Mouse (Mus musculus) limb, embryonic 14.5 days (tissue): ENCODE measurements at regions not wholly inside any gene's neighbourhood (a gene's known extent, or its start where the extent isn't known, plus 50 kb on each side); places are given as distances from the start of the nearest gene placed in this dataset.

Source experiments
- ATAC-seq: fragments of 200-750 bp; cut with Nextera tagmentation; 2 replicates; pipeline ENCODE4 v1.8.0; 2017; ENCODE audit warnings: low read depth, moderate number of reproducible peaks, moderate TSS enrichment; ENCODE audit not compliant: low FRiP score
- DNase-seq: peaks from one replicate; pipeline ENCODE4 v3.0.0-alpha.2; 2015; ENCODE audit warnings: low spot score
- H3K27ac ChIP-seq: fragments of 300-500 bp; sonication (generic); replicated peaks from 2 replicates; pipeline ENCODE4 v1.5.1; 2014; ENCODE audit warnings: low read depth, mild to moderate bottlenecking, low read length, moderate library complexity, mixed read lengths
- H3K27me3 ChIP-seq: fragments of 300-500 bp; sonication (generic); 2 replicates; pipeline ENCODE4 v1.6.1; 2014; ENCODE audit warnings: low read length, mixed read lengths; ENCODE audit not compliant: control insufficient read depth, insufficient read depth
- H3K36me3 ChIP-seq: fragments of 300-500 bp; sonication (generic); 2 replicates; pipeline ENCODE4 v1.6.1; 2014; ENCODE audit warnings: mild to moderate bottlenecking, low read length, moderate library complexity, mixed read lengths; ENCODE audit not compliant: control insufficient read depth, insufficient read depth
- H3K4me1 ChIP-seq: fragments of 300-500 bp; sonication (generic); 2 replicates; pipeline ENCODE4 v1.6.1; 2014; ENCODE audit warnings: antibody characterized with exemption, low read length, mixed read lengths; ENCODE audit not compliant: control insufficient read depth, insufficient read depth
- H3K4me2 ChIP-seq: fragments of 300-500 bp; sonication (generic); replicated peaks from 2 replicates; pipeline ENCODE4 v1.6.1; 2014; ENCODE audit warnings: low read depth, mild to moderate bottlenecking, low read length, moderate library complexity; ENCODE audit not compliant: severe bottlenecking
- H3K4me3 ChIP-seq: fragments of 300-500 bp; sonication (generic); replicated peaks from 2 replicates; pipeline ENCODE4 v1.5.1; 2014; ENCODE audit warnings: low read length
- H3K9ac ChIP-seq: fragments of 300-500 bp; sonication (generic); 2 replicates; pipeline ENCODE4 v1.6.1; 2014; ENCODE audit warnings: mild to moderate bottlenecking, low read depth, low read length, moderate library complexity; ENCODE audit not compliant: severe bottlenecking
- H3K9me3 ChIP-seq: fragments of 300-500 bp; sonication (generic); 2 replicates; pipeline ENCODE4 v1.6.1; 2016; ENCODE audit warnings: low read length; ENCODE audit not compliant: control insufficient read depth
- POLR2A ChIP-seq: fragments of 200-500 bp; IDR thresholded peaks from 2 replicates; pipeline ENCODE4 v1.8.0; 2012; ENCODE audit warnings: inconsistent platforms, mild to moderate bottlenecking, moderate library complexity, borderline replicate concordance; ENCODE audit not compliant: insufficient read depth, insufficient read length; ENCODE audit errors: extremely low read depth
- WGBS: fragments of 180-500 bp; shearing (Covaris S2); extraction: QIAGEN DNeasy Blood & Tissue Kit; methylation state at CpG from one replicate; pipeline ENCODE4 v1.1.7; 2014; 5-methylcytosine and 5-hydroxymethylcytosine counted together

GRCm38 (mm10) chr11:8238498-8238897 is 425.8 kb downstream of the Tns3 start:
- no peak overlapping the region for H3K4me2 ChIP-seq
- H3K9ac ChIP-seq: no peak overlapping the region
- TF ChIP-seq POLR2A: no peak
- DNase-seq (no peak), ATAC-seq (no peak)
- H3K36me3 ChIP-seq: no peaks in the 10 kb centered on the region
- H3K9me3 ChIP-seq: no peaks in the 10 kb centered on the region
- WGBS: 43% methylated on average over 1 of the region's 1 CpGs
- H3K4me1 ChIP-seq: no peaks in the 10 kb centered on the region
- H3K27ac ChIP-seq: no peak overlapping the region
- no peaks in the 10 kb centered on the region for H3K27me3 ChIP-seq
- H3K4me3 ChIP-seq: no peak overlapping the region

- no peak overlapping the region for H3K9ac ChIP-seq
- DNase-seq (no peak), ATAC-seq (no peak)
- H3K4me3 ChIP-seq: no peak overlapping the region
- H3K27me3 ChIP-seq: no peaks in the 10 kb centered on the region
- TF ChIP-seq POLR2A: no peak
- 62% methylated on average over 4 of the region's 4 CpGs for WGBS
- H3K9me3 ChIP-seq: no peaks in the 10 kb centered on the region
- no peak overlapping the region for H3K27ac ChIP-seq
- H3K36me3 ChIP-seq: no peaks in the 10 kb centered on the region
- H3K4me1 ChIP-seq: no peaks in the 10 kb centered on the region
- no peak overlapping the region for H3K4me2 ChIP-seq
Observed at GRCm38 (mm10) chr11:8237556-8237955, 426.8 kb downstream of the Tns3 start.

DNA sequence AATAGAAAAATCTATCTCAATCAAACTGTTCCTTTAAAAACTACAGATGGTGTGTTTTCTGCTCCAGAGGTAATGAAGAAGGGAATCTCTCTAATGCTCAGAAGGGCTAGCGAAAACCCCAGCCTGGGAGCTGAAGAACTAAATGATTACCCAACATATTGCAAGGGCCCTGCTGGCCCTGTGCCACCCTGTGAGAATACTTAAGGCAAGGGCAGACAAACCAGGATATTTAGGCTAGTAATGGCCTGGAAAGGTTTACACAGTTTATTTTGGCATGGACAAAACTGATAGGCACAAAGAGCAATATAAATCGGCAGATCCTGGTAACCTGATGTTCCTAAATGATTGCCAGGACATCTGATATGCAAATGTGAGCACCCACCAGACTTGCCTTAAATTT is 428.3 kb downstream of the Tns3 start:
- WGBS: 69% methylated on average over 2 of the region's 2 CpGs
- Histone ChIP-seq H3K4me3 (no peak overlapping the region), H3K36me3 (no peaks in the 10 kb centered on the region), H3K27ac (no peak overlapping the region), H3K27me3 (no peaks in the 10 kb centered on the region), H3K9me3 (no peaks in the 10 kb centered on the region), H3K9ac (no peak overlapping the region), H3K4me1 (no peaks in the 10 kb centered on the region), H3K4me2 (no peak overlapping the region)
- no peak for DNase-seq
- no peak for TF ChIP-seq POLR2A
- ATAC-seq: no peak

DNA sequence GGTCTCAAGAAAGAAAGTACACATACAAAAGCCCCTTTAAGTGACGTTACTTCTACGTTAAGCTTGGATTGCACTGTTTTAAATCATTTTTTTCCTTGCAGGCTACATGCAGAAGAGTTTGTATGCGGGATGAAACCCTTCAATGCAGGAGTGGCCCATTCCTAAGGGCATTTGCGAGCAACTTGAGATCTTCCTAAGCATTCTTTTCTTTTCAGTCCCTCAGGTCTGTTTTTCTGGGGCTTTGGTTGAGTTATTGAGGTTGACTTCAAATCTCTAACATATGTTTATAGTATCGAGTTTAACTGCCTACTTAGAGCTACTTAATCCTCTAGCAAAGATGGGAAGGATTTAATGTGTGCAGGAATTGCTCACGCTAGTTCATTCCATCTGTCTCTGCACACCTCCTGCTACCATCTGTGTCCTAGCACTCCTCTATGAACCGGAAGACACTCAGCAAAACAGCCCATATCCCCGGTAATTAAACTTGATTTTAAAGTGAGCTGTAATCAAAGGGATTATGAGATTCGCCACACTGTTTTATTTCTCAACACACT is 431.6 kb downstream of the Tns3 start:
- Histone ChIP-seq H3K27me3 (no peaks in the 10 kb centered on the region), H3K9me3 (no peaks in the 10 kb centered on the region), H3K4me2 (no peak overlapping the region), H3K9ac (no peak overlapping the region), H3K4me3 (no peak overlapping the region), H3K27ac (no peak overlapping the region), H3K4me1 (peaks cover 7% of the 10 kb centered on the region), H3K36me3 (no peaks in the 10 kb centered on the region)
- DNase-seq (no peak), ATAC-seq (peak; percentile 68; the same call in 1 of the 2 replicates)
- no peak for TF ChIP-seq POLR2A
- WGBS: 19% methylated on average over 9 of the region's 9 CpGs

GRCm38 (mm10) chr11:8229787-8230186 is 434.5 kb downstream of the Tns3 start:
- Histone ChIP-seq H3K27ac (no peak overlapping the region), H3K4me3 (no peak overlapping the region), H3K27me3 (no peaks in the 10 kb centered on the region), H3K9me3 (no peaks in the 10 kb centered on the region), H3K4me2 (no peak overlapping the region), H3K36me3 (no peaks in the 10 kb centered on the region), H3K4me1 (peaks cover 7% of the 10 kb centered on the region), H3K9ac (no peak overlapping the region)
- 55% methylated on average over 7 of the region's 7 CpGs for WGBS
- no peak for DNase-seq
- no peak for TF ChIP-seq POLR2A
- no peak for ATAC-seq
